Mouse (Mus musculus): ENCODE data around the gene Agtr1b. TPM values are rescaled to one million over a fixed set of nuclear protein-coding genes. Genes with fewer than 3 reads are reported as not detected.

The Agtr1b gene
- not detected for polyA plus RNA-seq (2017; shearing (Covaris generic))

DNA sequence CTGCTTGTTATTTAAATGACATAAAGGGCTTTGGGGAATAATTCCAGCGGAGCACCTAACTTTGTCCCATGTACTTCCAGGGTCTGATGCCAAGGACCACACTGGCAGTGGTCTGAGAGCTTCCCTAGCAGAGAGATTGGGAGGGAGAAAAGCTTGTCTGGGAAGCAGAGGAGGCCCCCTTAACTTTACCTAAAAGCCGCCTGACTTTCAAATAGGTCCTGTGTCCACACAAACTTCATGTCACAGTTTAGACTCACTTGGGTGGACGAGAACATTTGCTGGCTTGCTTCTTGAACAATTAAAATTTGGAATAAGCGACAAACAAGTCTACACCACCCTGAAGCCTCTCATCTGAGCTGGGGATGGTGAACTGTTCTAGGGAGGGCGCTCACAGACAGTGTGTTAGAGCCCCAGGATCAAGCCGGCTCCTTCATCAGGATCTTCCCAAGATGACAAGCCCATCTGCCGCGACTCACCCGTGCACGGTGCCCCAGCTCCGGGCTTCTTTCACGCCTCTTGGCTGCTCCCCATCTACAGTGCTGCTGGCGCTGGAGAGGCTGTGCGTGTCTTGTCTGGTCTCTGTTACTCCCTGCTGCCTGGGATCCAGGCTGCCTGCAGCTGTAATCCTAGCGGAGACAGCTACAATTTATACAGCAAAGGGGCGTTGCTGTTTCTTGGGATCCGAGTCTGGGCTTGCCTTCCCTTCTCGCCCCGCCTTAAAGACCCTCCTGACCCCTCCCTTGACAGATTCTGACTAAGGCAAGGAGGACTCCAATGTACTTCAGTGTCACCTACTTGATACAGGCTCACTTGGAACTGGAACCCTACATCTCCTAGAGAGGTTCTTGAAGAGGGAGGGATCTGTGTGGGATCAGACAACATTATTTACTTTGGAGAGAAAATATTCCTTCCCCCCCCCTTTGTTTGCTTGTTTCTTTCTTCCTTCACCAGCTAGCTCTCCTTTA, at the start of gene Agtr1b:
Gene Agtr1b, minus strand, starts transcription at position 620 of the 965 bp plus-strand sequence.

DNA sequence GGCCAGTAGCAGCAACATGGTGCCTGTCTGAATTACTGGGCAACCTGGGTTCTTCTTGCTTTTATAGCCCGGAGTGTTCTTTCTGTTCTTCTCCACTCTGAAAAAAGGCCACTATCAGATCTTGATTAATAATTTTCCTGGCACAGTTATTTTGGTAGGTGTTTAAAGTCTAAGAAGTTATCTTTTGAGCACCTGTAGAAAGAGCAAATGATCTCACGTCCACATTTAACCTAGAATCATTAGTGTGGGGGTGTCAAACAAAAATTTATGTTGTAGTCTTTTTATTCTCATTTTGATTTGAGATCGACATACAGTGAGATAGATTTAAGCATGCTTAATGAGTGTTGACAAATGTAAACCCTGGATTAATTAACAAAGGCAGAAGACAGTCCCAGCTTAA, 91.3 kb downstream of the Agtr1b start, which contains the start of gene Cpb1:
Gene Cpb1, minus strand, starts transcription at position 101 of the 400 bp plus-strand sequence.

Other genes starting within 250 kb of the Agtr1b start
- 20.5 TPM for gene Gyg, start 211.9 kb downstream of the Agtr1b start, polyA plus RNA-seq (2017; shearing (Covaris generic))
- gene Cpa3, start 125.0 kb downstream of the Agtr1b start, polyA plus RNA-seq (2017; shearing (Covaris generic)): 0.27 TPM
- not detected for gene Cpb1, start 91.4 kb downstream of the Agtr1b start, polyA plus RNA-seq (2017; shearing (Covaris generic))

All from effector memory CD4-positive, alpha-beta T cell, adult 7 months (primary cell).